Mouse (Mus musculus) forebrain, postnatal 0 days (tissue): ENCODE measurements around the gene Eya3. TPM values are rescaled to one million over a fixed set of nuclear protein-coding genes. Genes with fewer than 3 reads are reported as not detected.
A peak's percentile ranks its signal among the peaks of the same experiment; 100 is the strongest.
"Not testable (repeated sequence)": the region's sequence is repeated elsewhere in the genome, so short reads cannot be mapped to it uniquely, and the experiment has no call there.

Experiments
- ATAC-seq: fragments of 200-750 bp; cut with Nextera tagmentation; 2 replicates; pipeline ENCODE4 v1.8.0; 2017; ENCODE audit warnings: mild to moderate bottlenecking, moderate library complexity
- DNase-seq: peaks from one replicate; pipeline ENCODE4 v3.0.0-alpha.2; 2015
- H3K27ac ChIP-seq: fragments of 300-500 bp; sonication (generic); 2 replicates; pipeline ENCODE4 v1.5.1; 2014; ENCODE audit warnings: low read depth, mild to moderate bottlenecking, antibody characterized with exemption, low read length, moderate library complexity, mixed read lengths
- H3K27me3 ChIP-seq: fragments of 300-500 bp; sonication (generic); 2 replicates; pipeline ENCODE4 v1.6.1; 2014; ENCODE audit warnings: mild to moderate bottlenecking, low read length, mixed read lengths; ENCODE audit not compliant: insufficient read depth
- H3K36me3 ChIP-seq: fragments of 300-500 bp; sonication (generic); 2 replicates; pipeline ENCODE4 v1.6.1; 2014; ENCODE audit warnings: mild to moderate bottlenecking, moderate library complexity; ENCODE audit not compliant: insufficient read depth
- H3K4me1 ChIP-seq: fragments of 300-500 bp; sonication (generic); 2 replicates; pipeline ENCODE4 v1.6.1; 2014; ENCODE audit warnings: antibody characterized with exemption; ENCODE audit not compliant: insufficient read depth
- H3K4me2 ChIP-seq: fragments of 300-500 bp; sonication (generic); 2 replicates; pipeline ENCODE4 v1.6.1; 2014; ENCODE audit warnings: low read depth, mild to moderate bottlenecking, moderate library complexity
- H3K4me3 ChIP-seq: fragments of 300-500 bp; sonication (generic); 2 replicates; pipeline ENCODE4 v1.5.1; 2014; ENCODE audit warnings: low read depth, low read length, mixed read lengths
- H3K9ac ChIP-seq: fragments of 300-500 bp; sonication (generic); 2 replicates; pipeline ENCODE4 v1.6.1; 2014; ENCODE audit warnings: mild to moderate bottlenecking
- H3K9me3 ChIP-seq: fragments of 300-500 bp; sonication (generic); 2 replicates; pipeline ENCODE4 v1.6.1; 2016; ENCODE audit warnings: low read length
- CTCF ChIP-seq: sonication (generic); IDR thresholded peaks from 2 replicates; pipeline ENCODE4 v1.5.1; 2016; ENCODE audit warnings: antibody characterized with exemption, control low read depth, low read depth
- WGBS: fragments of 180-500 bp; shearing (Covaris S2); extraction: QIAGEN DNeasy Blood & Tissue Kit; methylation state at CpG from one replicate; pipeline ENCODE4 v1.1.7; 2014; 5-methylcytosine and 5-hydroxymethylcytosine counted together
- polyA plus RNA-seq: library from polyadenylated mRNA; unstranded; fragments of >200 nt; fragmentation: Nextera tagmentation; extraction: Ambion mirVana; gene quantifications from 2 replicates; pipeline ENCODE4 v1.2.1, GENCODE M21; 2015
- total RNA-seq: library from RNA; depleted of rRNA; stranded (reverse); fragments of >200 nt; gene quantifications from 2 replicates; pipeline ENCODE4 v1.2.3, GENCODE M21; 2014; rRNA removed

The Eya3 gene
- total RNA-seq (18.6 and 21.8 TPM in 2 replicates), polyA plus RNA-seq (6.0 and 7.2 TPM in 2 replicates)

GRCm38 (mm10) chr4:132638461-132639190, at the start of gene Eya3:
Eya3 (plus strand) TSS chr4:132638987.
- peak; percentile 3; the same call in 1 of the 2 replicates for TF ChIP-seq CTCF
- peak within 1 kb of the TSS; percentile 88 for H3K27ac ChIP-seq
- H3K36me3 ChIP-seq: peaks cover 4% of the 10 kb centered on the region; the same call in 1 of the 2 replicates
- peaks cover 4% of the 10 kb centered on the region; the same call in 1 of the 2 replicates for H3K4me1 ChIP-seq
- H3K4me2 ChIP-seq: peak within 1 kb of the TSS; percentile 93
- DNase-seq (peak; percentile 96), ATAC-seq (peak; percentile 100)
- no peaks in the 10 kb centered on the region for H3K27me3 ChIP-seq
- peak within 1 kb of the TSS; percentile 94 for H3K4me3 ChIP-seq
- no peaks in the 10 kb centered on the region for H3K9me3 ChIP-seq
- H3K9ac ChIP-seq: peak within 1 kb of the TSS; percentile 71
- under 1% methylated on average over 41 of the region's 41 CpGs for WGBS

DNA sequence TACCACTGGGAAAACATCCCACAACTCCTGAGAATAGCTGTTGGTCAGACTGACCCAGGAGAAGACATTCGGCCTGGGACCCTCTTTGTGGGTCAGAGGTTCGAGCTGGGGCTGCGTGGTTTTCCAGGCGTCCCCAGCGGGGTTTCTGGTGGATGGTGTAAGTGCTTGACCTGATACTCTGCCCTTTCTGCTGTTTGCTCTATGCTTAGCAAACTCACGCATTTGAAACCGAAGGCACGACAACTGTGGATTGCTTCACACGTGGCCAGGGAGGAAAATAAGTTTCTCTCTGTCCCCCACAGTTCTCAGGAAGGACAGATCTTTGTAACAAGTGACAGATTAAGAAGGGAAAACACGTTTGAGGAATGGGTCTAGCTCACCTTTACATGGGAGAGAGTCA, 48.1 kb upstream of the Eya3 start:
- no peak for TF ChIP-seq CTCF
- 87% methylated on average over 10 of the region's 10 CpGs for WGBS

DNA sequence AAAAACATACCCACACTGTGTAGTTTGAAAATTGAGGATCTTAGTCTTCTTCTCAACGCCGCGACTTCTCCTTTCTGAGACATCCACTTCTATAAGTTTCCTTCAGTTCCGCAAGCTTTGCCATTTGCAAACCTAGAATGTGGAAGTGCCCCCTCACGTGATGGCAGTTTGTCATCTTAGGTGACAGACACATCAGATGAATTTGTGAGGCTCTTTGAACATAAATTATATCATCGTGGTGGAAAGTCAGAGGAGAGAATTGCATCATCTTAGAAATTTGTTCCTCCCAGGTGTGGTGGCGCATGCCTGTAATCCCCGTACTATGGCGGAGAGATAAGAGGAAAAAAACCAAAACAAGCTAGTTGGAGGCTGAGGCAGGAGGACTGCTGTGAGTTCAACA, 45.8 kb upstream of the Eya3 start:
- no peak overlapping the region for H3K27ac ChIP-seq
- H3K9me3 ChIP-seq: no peaks in the 10 kb centered on the region
- no peak for ATAC-seq
- no peak overlapping the region for H3K4me3 ChIP-seq
- H3K27me3 ChIP-seq: no peaks in the 10 kb centered on the region
- no peak for DNase-seq
- no peak for TF ChIP-seq CTCF
- no peak overlapping the region for H3K4me2 ChIP-seq
- no peaks in the 10 kb centered on the region for H3K36me3 ChIP-seq
- H3K9ac ChIP-seq: no peak overlapping the region
- 93% methylated on average over 9 of the region's 9 CpGs for WGBS
- no peaks in the 10 kb centered on the region for H3K4me1 ChIP-seq

More for the DNA sequence above, 48.1 kb upstream of the Eya3 start:
- H3K27ac ChIP-seq: no peak overlapping the region
- H3K36me3 ChIP-seq: no peaks in the 10 kb centered on the region
- H3K4me3 ChIP-seq: no peak overlapping the region
- H3K9me3 ChIP-seq: no peaks in the 10 kb centered on the region
- H3K9ac ChIP-seq: no peak overlapping the region
- DNase-seq: no peak
- no peak overlapping the region for H3K4me2 ChIP-seq
- no peaks in the 10 kb centered on the region for H3K4me1 ChIP-seq
- no peak for ATAC-seq
- no peaks in the 10 kb centered on the region for H3K27me3 ChIP-seq

DNA sequence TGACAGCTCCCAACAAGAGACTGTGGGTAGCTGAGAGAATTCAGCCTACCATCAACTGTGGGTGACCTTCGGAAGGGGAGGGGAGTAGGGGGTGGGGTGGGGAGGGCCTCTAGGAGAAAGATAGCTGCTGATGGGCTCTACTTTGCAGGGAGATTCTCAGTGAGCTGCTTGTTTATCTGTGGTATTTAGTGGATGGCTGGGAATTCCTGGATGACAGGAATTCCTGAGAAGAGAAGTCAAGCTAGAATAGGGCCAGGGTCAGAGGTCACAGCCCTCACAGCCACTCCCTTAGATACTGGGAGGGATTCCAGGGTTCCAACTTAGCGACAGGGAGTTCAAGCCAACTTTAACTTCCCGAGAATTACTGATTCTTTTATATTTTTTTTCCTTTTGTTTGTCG, 44.6 kb upstream of the Eya3 start:
- H3K9me3 ChIP-seq: no peaks in the 10 kb centered on the region
- ATAC-seq (no peak), DNase-seq (no peak)
- H3K27me3 ChIP-seq: no peaks in the 10 kb centered on the region
- no peak overlapping the region for H3K4me2 ChIP-seq
- no peak overlapping the region for H3K27ac ChIP-seq
- no peak overlapping the region for H3K9ac ChIP-seq
- WGBS: 54% methylated on average over 4 of the region's 4 CpGs
- no peaks in the 10 kb centered on the region for H3K4me1 ChIP-seq
- H3K4me3 ChIP-seq: no peak overlapping the region
- no peaks in the 10 kb centered on the region for H3K36me3 ChIP-seq
- no peak for TF ChIP-seq CTCF

DNA sequence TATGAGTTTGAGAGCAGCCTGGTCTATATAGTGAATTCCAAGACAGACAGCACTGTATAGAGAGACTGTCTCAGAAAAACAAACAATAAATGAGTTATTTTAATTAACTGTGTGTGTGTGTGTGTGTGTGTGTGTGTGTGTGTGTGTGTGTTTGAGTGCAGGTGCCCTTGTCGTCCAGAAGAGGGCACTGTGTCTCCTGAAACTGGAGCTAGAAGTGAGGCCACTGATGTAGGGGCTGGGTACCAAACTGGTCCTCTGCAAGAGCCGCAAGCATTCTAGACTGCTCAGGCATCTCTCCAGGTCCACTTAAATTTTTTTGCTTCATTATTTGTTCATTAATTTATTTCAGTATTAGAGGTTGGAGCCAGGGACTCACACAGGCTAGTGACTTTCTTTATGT, 39.9 kb upstream of the Eya3 start:
- Histone ChIP-seq H3K27ac (no peak overlapping the region), H3K4me1 (no peaks in the 10 kb centered on the region), H3K27me3 (no peaks in the 10 kb centered on the region), H3K9me3 (no peaks in the 10 kb centered on the region), H3K36me3 (no peaks in the 10 kb centered on the region), H3K4me3 (no peak overlapping the region), H3K9ac (no peak overlapping the region), H3K4me2 (no peak overlapping the region)
- DNase-seq (no peak), ATAC-seq (no peak)
- WGBS: 93% methylated on average over 2 of the region's 2 CpGs
- no peak for TF ChIP-seq CTCF

DNA sequence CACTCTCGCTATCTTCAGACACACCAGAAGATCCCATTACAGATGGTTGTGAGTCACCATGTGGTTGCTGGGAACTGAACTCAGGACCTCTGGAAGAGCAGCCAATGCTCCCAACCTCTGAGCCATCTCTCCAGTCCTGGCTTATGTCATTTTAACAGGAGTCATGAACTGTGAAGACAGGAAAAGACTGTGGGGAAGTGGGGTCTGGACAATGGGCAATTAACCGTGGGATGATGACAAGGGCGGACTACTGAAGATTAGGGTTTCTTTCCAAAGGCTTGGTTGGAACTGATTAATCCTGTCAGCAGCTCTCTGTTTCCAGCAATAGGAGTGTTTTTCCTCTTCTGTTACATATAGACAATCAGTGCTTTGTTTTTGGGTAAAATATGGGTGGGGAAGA, 39.0 kb upstream of the Eya3 start:
- DNase-seq: no peak
- Histone ChIP-seq H3K9me3 (no peaks in the 10 kb centered on the region), H3K4me3 (no peak overlapping the region), H3K27me3 (no peaks in the 10 kb centered on the region), H3K9ac (no peak overlapping the region), H3K27ac (no peak overlapping the region), H3K4me2 (no peak overlapping the region), H3K36me3 (no peaks in the 10 kb centered on the region), H3K4me1 (no peaks in the 10 kb centered on the region)
- no peak for ATAC-seq
- WGBS: 80% methylated on average over 3 of the region's 3 CpGs
- no peak for TF ChIP-seq CTCF

- H3K4me1 ChIP-seq: no peaks in the 10 kb centered on the region
- H3K4me2 ChIP-seq: no peak overlapping the region
- H3K4me3 ChIP-seq: no peak overlapping the region
- no peak overlapping the region for H3K9ac ChIP-seq
- H3K27ac ChIP-seq: no peak overlapping the region
- WGBS: 78% methylated on average over 6 of the region's 6 CpGs
- no peaks in the 10 kb centered on the region for H3K9me3 ChIP-seq
- ATAC-seq (no peak), DNase-seq (no peak)
- no peaks in the 10 kb centered on the region for H3K36me3 ChIP-seq
- TF ChIP-seq CTCF: no peak
- H3K27me3 ChIP-seq: no peaks in the 10 kb centered on the region
Measured at GRCm38 (mm10) chr4:132600465-132600864, 38.3 kb upstream of the Eya3 start.

- not testable (repeated sequence) for H3K4me3 ChIP-seq
Measured at GRCm38 (mm10) chr4:132601242-132601641, 37.5 kb upstream of the Eya3 start.

More at GRCm38 (mm10) chr4:132601242-132601641, 37.5 kb upstream of the Eya3 start:
- H3K9me3 ChIP-seq, H3K9ac ChIP-seq, ATAC-seq, H3K36me3 ChIP-seq, DNase-seq, H3K4me1 ChIP-seq, H3K27me3 ChIP-seq, H3K4me2 ChIP-seq, H3K27ac ChIP-seq: not testable (repeated sequence)
- 93% methylated on average over 4 of the region's 5 CpGs for WGBS
